Mouse (Mus musculus): ENCODE measurements around the gene Mxi1.

DNA sequence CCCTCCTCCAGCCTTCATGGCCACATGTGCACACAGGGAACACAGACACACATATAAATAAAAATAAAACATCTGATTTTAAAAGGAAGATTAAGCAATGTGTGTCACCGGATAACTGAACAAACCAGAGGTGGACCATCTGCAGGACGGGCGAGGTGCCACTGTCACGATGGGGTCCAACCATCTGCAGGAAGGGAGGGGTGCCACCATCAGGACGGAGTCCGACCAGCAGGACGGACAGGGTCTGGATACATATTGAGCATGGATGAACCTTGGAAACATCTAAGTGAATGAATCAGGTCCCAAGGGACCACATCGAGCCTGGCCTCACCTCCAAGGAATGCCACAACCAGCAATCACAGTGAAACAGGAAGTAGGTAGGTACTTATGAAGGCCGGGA lies 43.0 kb upstream of the Mxi1 start:
- TF ChIP-seq POLR2A (IDR thresholded peaks at IDR 0.05; ENCODE audit: low read depth, low read length): no peak
- TF ChIP-seq CTCF (conservative IDR thresholded peaks at IDR 0.05; ENCODE audit: insufficient read depth, insufficient read length, low read depth, low read length): no peak

All from kidney, adult 2 months (tissue).